Mouse (Mus musculus): ENCODE results near the gene Ptch2.

GRCm38 (mm10) chr4:117134601-117134995 is 38.7 kb downstream of the Ptch2 start:
- TF ChIP-seq CTCF (IDR thresholded peaks at IDR 0.05; ENCODE audit: low read depth, low read length) (no peak), POLR2A (IDR thresholded peaks at IDR 0.05; ENCODE audit: extremely low read depth, insufficient read depth, low read length) (no peak)

All from liver, adult 2 months (tissue).